Mouse (Mus musculus) lung, postnatal 0 days (tissue): ENCODE results near the gene Snn. TPM values are rescaled to one million over a fixed set of nuclear protein-coding genes. Genes with fewer than 3 reads are reported as not detected.
A peak's percentile ranks its signal among the peaks of the same experiment; 100 is the strongest.

Experiments
- ATAC-seq: fragments of 200-750 bp; cut with Nextera tagmentation; 2 replicates; pipeline ENCODE4 v1.8.0; 2017; ENCODE audit warnings: moderate library complexity
- DNase-seq: peaks from one replicate; pipeline ENCODE4 v3.0.0-alpha.2; 2016; ENCODE audit warnings: low spot score
- H3K27ac ChIP-seq: fragments of 300-500 bp; sonication (generic); 2 replicates; pipeline ENCODE4 v1.5.1; 2014; ENCODE audit warnings: antibody characterized with exemption, mild to moderate bottlenecking, low read length, mixed read lengths
- H3K27me3 ChIP-seq: fragments of 300-500 bp; sonication (generic); replicated peaks from 2 replicates; pipeline ENCODE4 v1.6.1; 2014; ENCODE audit warnings: low read length, mixed read lengths; ENCODE audit not compliant: insufficient read depth
- H3K36me3 ChIP-seq: fragments of 300-500 bp; sonication (generic); 2 replicates; pipeline ENCODE4 v1.6.1; 2014; ENCODE audit warnings: low read length, mixed read lengths; ENCODE audit not compliant: insufficient read depth
- H3K4me1 ChIP-seq: fragments of 300-500 bp; sonication (generic); 2 replicates; pipeline ENCODE4 v1.6.1; 2014; ENCODE audit warnings: antibody characterized with exemption, low read depth, low read length, mixed read lengths; ENCODE audit not compliant: insufficient read depth
- H3K4me2 ChIP-seq: fragments of 300-500 bp; sonication (generic); replicated peaks from 2 replicates; pipeline ENCODE4 v1.6.1; 2014; ENCODE audit warnings: low read depth, mild to moderate bottlenecking, low read length, moderate library complexity, mixed read lengths
- H3K4me3 ChIP-seq: fragments of 300-500 bp; sonication (generic); 2 replicates; pipeline ENCODE4 v1.5.1; 2014; ENCODE audit warnings: low read depth, low read length
- H3K9ac ChIP-seq: fragments of 300-500 bp; sonication (generic); replicated peaks from 2 replicates; pipeline ENCODE4 v1.6.1; 2014; ENCODE audit warnings: low read depth, mild to moderate bottlenecking
- H3K9me3 ChIP-seq: fragments of 300-500 bp; sonication (generic); 2 replicates; pipeline ENCODE4 v1.6.1; 2016; ENCODE audit warnings: low read length, mixed read lengths
- CTCF ChIP-seq: IDR thresholded peaks from 2 replicates; pipeline ENCODE4 v1.5.1; 2016; ENCODE audit warnings: antibody characterized with exemption, mild to moderate bottlenecking
- EP300 ChIP-seq: IDR thresholded peaks from 2 replicates; pipeline ENCODE4 v1.6.1; 2016; ENCODE audit warnings: antibody characterized with exemption, mild to moderate bottlenecking, control low read depth
- WGBS: fragments of 180-500 bp; shearing (Covaris S2); extraction: QIAGEN DNeasy Blood & Tissue Kit; methylation state at CpG from one replicate; pipeline ENCODE4 v1.1.7; 2014; 5-methylcytosine and 5-hydroxymethylcytosine counted together
- polyA plus RNA-seq: library from polyadenylated mRNA; unstranded; fragments of >200 nt; fragmentation: Nextera tagmentation; extraction: Ambion mirVana; gene quantifications from 2 replicates; pipeline ENCODE4 v1.2.1, GENCODE M21; 2015

Snn gene
- polyA plus RNA-seq, 1 experiment from 2014 or later = 41.1 TPM

DNA sequence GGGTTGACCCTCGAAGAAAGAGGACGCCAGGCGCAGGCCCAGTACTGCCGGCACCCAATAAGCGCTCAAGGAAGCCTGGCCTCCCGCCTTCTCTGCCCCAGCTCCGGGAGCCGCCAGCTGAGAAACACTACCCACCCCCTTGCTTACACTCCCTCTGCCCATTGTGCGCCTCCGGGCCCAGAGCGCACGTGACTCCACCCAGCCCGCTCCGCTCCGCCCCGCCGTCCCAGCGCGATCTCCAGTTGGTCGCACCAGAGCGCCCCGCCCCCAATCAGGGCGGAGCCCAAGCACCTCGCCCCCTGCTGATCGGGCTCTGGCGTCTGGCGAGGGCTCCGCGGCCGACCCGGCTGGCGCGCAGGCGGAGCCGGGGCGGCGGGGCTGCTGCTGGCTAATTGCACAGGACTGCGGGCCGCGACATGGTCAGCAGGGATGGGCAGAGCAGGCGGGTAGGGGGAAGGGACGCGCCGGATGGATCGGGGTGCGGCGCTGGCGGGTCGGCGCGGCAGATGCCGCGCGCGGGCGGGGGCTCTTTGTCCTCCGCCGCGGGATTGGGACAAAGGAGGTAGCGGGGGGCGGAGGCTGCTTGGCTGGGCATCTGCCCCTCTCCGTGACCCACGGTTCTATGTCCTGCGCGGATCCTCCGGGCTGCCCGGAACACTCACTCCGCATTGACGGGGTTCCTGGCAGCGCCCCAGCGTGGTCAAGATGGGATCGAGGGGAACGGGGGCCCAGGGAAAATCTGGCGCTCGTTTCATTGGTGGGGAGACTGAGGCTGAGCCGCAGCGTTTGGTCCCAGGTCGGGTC is 5.5 kb downstream of the Snn start, which contains the start of gene Litaf:
Litaf (minus strand) TSS at position 129 of the 804 bp plus-strand sequence.
- DNase-seq = peak; percentile 99
- Histone ChIP-seq H3K27me3 (no peaks in the 10 kb centered on the region), H3K9ac (peak within 1 kb of the TSS; percentile 81), H3K27ac (peak within 1 kb of the TSS; percentile 93), H3K4me1 (peaks cover 43% of the 10 kb centered on the region), H3K36me3 (no peaks in the 10 kb centered on the region), H3K4me3 (peak within 1 kb of the TSS; percentile 79), H3K9me3 (no peaks in the 10 kb centered on the region), H3K4me2 (peak within 1 kb of the TSS; percentile 92)
- peak; percentile 98 for ATAC-seq
- 2% methylated on average over 63 of the region's 78 CpGs for WGBS
- TF ChIP-seq CTCF = peak; percentile 58
- no peak for TF ChIP-seq EP300

DNA sequence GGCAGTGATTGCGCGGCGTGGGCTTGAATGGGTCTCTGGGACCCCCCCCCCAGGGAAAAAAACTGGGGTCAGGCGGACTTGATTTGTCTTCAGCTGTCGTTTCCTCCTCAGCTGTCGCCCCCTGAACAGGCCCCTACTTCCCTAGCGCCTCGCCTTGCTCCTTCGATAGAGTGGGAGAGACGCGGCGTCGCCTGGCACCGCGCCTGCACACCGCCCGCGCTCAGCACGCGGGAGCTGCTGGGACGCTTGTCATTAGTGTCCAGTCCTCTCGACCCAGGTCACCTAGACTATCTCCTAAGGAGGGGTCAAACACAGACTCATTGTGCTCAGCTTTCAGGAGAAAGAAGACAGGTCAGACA is 6.1 kb downstream of the Snn start:
- under 1% methylated on average over 22 of the region's 22 CpGs for WGBS
- TF ChIP-seq CTCF (no peak), EP300 (no peak)
- no peaks in the 10 kb centered on the region for H3K9me3 ChIP-seq
- peak overlapping the region; percentile 93 for H3K27ac ChIP-seq
- peaks cover 43% of the 10 kb centered on the region for H3K4me1 ChIP-seq
- peak; percentile 72 for DNase-seq
- H3K36me3 ChIP-seq = no peaks in the 10 kb centered on the region
- H3K27me3 ChIP-seq = no peaks in the 10 kb centered on the region
- peak overlapping the region; percentile 81 for H3K9ac ChIP-seq
- peak overlapping the region; percentile 92 for H3K4me2 ChIP-seq
- H3K4me3 ChIP-seq = peak overlapping the region; percentile 79
- peak; percentile 16 for ATAC-seq

DNA sequence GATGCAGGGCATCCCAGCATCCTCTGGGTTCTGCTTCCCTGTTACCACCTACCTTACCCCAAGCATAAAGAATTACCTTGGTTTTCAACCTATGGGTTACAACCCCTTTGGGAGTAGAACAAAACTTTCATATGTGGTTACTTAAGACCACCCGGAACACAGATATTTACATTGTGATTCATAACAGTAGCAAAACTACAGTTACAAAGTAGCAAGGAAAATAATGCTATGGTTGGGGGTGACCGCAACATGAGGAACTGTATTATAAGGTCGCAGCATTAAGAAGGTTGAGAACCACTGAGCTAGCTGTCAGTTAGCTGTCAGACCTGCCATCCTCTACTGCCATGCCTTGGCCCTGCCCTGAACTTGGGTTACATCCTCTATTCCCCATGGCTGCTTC is 7.9 kb downstream of the Snn start:
- Histone ChIP-seq H3K27ac (peak overlapping the region; percentile 47; the same call in 1 of the 2 replicates), H3K9ac (no peak overlapping the region), H3K36me3 (peaks cover 16% of the 10 kb centered on the region; the same call in 1 of the 2 replicates), H3K9me3 (no peaks in the 10 kb centered on the region), H3K4me2 (no peak overlapping the region), H3K27me3 (no peaks in the 10 kb centered on the region), H3K4me1 (peaks cover 32% of the 10 kb centered on the region), H3K4me3 (no peak overlapping the region)
- WGBS = 88% methylated on average over 3 of the region's 3 CpGs
- ATAC-seq (no peak), DNase-seq (no peak)
- TF ChIP-seq CTCF (no peak), EP300 (no peak)

DNA sequence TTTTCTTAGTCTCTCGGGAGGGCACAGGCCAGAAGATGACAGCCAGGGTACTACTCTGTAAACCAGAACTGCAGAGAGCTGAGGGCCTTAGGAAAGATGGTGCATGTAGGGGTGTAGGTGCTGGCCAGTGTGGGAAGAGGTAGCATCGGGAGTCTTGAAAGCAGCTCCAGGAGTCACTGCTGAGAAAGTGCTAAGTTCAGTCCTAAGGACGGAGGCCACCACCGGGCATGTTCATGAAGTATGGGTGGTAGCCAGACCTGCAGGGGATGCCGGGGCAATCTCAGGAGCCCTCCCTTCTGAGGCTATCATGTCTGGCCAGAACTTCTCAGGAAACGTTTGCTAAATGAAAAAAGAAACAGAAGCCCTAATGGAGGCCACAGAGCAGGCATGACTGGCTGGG is 8.5 kb downstream of the Snn start:
- Histone ChIP-seq H3K27me3 (no peaks in the 10 kb centered on the region), H3K4me2 (no peak overlapping the region; the same call in 1 of the 2 replicates)

DNA sequence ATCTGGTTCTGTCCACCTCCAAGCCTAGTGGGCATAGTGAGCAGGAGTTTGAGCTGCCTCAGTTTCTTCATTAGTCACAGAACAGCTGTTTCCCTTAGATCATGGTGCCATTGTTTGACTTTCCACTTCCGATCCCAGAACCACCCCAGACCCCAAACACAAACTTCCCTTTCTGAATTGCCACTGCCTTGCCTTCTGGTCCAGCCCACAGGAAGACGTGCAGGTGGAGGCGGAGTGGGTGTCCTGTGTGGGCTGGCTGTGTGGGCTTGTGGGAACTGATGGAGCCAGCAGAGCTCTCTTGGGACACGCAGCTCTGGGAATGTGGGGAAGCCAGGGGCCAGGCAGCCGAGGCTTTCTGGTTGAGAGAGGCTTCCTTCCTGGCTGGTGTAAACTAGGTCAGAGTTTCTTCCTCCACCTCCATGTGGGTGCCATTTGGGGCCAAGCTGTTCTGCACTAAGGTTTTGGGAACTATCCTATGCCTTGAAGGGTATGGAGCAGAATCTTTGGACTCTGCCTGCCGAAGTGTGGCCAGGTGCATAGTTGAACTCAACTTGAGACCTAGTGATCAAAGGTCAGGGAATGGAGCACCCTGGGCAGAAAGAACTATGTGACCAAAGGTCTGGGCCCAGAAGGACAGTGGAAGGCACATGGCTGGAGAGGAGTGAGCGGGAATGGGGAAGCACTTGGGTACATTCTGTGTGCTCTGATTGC is 9.1 kb downstream of the Snn start:
- no peak overlapping the region; the same call in 1 of the 2 replicates for H3K4me2 ChIP-seq
- ATAC-seq (no peak), DNase-seq (peak; percentile 23)
- H3K36me3 ChIP-seq = peaks cover 26% of the 10 kb centered on the region
- TF ChIP-seq CTCF = no peak
- TF ChIP-seq EP300 = peak; percentile 43; the same call in 1 of the 2 replicates
- no peak overlapping the region for H3K4me3 ChIP-seq
- H3K27me3 ChIP-seq = no peaks in the 10 kb centered on the region
- 59% methylated on average over 7 of the region's 7 CpGs for WGBS
- no peaks in the 10 kb centered on the region for H3K9me3 ChIP-seq
- no peak overlapping the region for H3K9ac ChIP-seq
- H3K4me1 ChIP-seq = peaks cover 32% of the 10 kb centered on the region
- H3K27ac ChIP-seq = peak overlapping the region; percentile 54

More for the DNA sequence above, 8.5 kb downstream of the Snn start:
- Histone ChIP-seq H3K36me3 (peaks cover 22% of the 10 kb centered on the region; the same call in 1 of the 2 replicates), H3K9me3 (no peaks in the 10 kb centered on the region), H3K9ac (no peak overlapping the region), H3K4me3 (no peak overlapping the region), H3K4me1 (peaks cover 32% of the 10 kb centered on the region), H3K27ac (peak overlapping the region; percentile 47; the same call in 1 of the 2 replicates)
- ATAC-seq = no peak
- no peak for DNase-seq
- TF ChIP-seq CTCF (no peak), EP300 (no peak)
- 49% methylated on average over 6 of the region's 6 CpGs for WGBS

- Histone ChIP-seq H3K4me1 (peaks cover 23% of the 10 kb centered on the region), H3K4me2 (no peak overlapping the region), H3K27ac (no peak overlapping the region), H3K27me3 (no peaks in the 10 kb centered on the region), H3K9ac (no peak overlapping the region), H3K9me3 (no peaks in the 10 kb centered on the region), H3K36me3 (peaks cover 31% of the 10 kb centered on the region), H3K4me3 (no peak overlapping the region)
- WGBS = 75% methylated on average over 5 of the region's 5 CpGs
- no peak for TF ChIP-seq CTCF
- no peak for TF ChIP-seq EP300
- DNase-seq (no peak), ATAC-seq (no peak)
Measured at GRCm38 (mm10) chr16:11071176-11071575, 10.4 kb downstream of the Snn start.
